Mouse (Mus musculus): ENCODE data around the gene Rab19. TPM values are rescaled to one million over a fixed set of nuclear protein-coding genes. Genes with fewer than 3 reads are reported as not detected.
"Not testable (repeated sequence)": the region's sequence is repeated elsewhere in the genome, so short reads cannot be mapped to it uniquely, and the experiment has no call there.

Rab19 gene
- polyA plus RNA-seq, 1 experiment from 2014 or later = 0.81 TPM

DNA sequence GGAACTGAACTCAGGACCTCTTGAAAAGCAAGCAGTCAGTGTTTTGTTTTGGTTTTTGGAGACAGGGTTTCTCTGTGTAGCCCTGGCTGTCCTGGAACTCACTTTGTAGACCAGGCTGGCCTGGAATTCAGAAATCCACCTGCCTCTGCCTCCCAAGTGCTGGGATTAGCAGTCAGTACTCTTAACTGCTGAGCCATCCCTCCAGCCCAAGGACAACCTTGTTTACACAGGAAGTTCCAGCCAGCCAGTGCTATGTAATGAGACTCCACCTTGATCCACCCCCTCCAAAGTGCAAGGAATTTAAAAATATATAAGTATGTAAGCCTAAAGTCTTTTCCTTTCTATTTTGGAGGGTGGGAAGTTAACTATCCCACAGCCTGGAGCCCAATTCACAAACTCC is 35.7 kb downstream of the Rab19 start:
- ATAC-seq (ENCODE audit: insufficient number of reproducible peaks, insufficient read depth, low FRiP score, low TSS enrichment, low read depth); H3K9me3 ChIP-seq; H3K27ac ChIP-seq; H3K4me2 ChIP-seq; H3K36me3 ChIP-seq; H3K4me3 ChIP-seq (replicated peaks); H3K9ac ChIP-seq (replicated peaks); H3K4me1 ChIP-seq (replicated peaks): not testable (repeated sequence)
- H3K27me3 ChIP-seq = peaks cover 21% of the 10 kb centered on the region

DNA sequence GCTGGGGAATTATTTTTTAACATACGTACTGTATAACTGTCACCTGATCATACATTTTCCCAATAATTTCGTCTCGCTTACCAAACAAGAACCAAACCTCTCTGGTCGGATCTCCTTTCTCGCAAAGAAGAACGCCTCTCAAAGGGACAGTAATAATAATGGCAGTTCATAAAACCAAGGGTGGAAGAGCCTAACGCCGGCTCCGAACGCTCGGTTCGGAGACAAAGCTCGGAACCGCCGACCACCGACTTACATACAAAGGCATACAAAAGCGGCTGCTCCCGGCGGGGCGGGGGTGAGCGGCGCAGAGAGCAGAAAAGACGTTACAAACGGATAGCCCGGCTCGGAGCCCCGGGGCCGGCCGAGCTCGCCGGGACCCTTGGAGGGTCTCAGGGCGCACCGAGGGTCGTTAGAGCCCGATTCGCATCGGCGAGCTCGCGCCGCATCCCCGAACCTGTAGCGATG is 38.4 kb downstream of the Rab19 start:
- WGBS = under 1% methylated on average over 43 of the region's 43 CpGs

DNA sequence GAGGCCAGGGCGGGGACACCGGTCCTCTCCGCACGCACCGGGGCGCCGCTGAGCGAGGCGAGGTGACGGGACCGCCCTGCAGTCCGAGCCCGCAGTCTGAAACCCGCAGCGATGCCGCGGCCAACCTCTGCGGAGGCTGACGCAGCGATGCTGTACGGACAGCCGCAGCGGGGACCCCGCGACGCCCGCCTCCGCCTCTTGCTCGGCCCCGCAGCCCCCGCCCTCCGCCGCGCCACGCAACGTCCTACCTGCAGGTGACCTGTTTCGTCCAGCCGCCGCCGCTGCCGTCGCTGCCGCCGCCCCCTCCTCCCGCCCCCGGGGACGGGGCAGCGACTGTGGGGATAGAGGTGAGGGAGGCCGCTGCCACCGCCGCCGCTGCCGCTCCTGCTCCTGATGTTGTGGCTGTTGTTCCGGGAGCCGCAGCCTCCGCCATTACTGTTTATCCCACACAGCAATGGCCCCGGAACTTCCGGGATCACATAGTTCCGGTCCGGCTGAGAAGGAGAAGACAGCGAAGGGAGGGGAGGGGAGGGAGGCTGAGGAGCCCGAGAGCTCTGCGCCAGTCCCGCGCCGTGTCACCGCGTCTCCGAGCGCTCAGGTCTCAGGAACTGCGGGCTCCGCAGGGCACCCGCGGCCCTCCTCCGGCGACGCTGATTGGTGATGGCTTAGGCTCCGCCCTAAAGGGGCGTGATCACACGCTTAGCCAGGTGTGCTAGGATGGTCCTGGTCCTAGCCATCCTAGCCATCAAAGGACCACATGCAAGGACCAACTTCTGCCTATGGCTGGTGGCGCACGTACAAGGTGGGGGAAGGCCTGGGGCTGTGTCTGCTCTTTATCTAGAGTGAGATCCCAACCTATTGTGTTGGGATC is 39.1 kb downstream of the Rab19 start, which contains the start of gene Mkrn1:
Mkrn1 (minus strand) TSS at position 612 of the 871 bp plus-strand sequence.
- H3K9me3 ChIP-seq = no peaks in the 10 kb centered on the region
- H3K27ac ChIP-seq = peak within 1 kb of the TSS; percentile 78
- peak within 1 kb of the TSS; percentile 93 for H3K4me3 ChIP-seq (replicated peaks)
- peaks cover 5% of the 10 kb centered on the region for H3K4me1 ChIP-seq (replicated peaks)
- H3K9ac ChIP-seq (replicated peaks) = peak within 1 kb of the TSS; percentile 81
- peak within 1 kb of the TSS; percentile 78 for H3K4me2 ChIP-seq
- no peaks in the 10 kb centered on the region for H3K36me3 ChIP-seq
- peaks cover 25% of the 10 kb centered on the region for H3K27me3 ChIP-seq
- 2% methylated on average over 60 of the region's 82 CpGs for WGBS
- ATAC-seq (ENCODE audit: insufficient number of reproducible peaks, insufficient read depth, low FRiP score, low TSS enrichment, low read depth) = peak; percentile 90

More for the DNA sequence above, 38.4 kb downstream of the Rab19 start:
- H3K27ac ChIP-seq = peak overlapping the region; percentile 78
- H3K9ac ChIP-seq (replicated peaks) = peak overlapping the region; percentile 81
- ATAC-seq (ENCODE audit: insufficient number of reproducible peaks, insufficient read depth, low FRiP score, low TSS enrichment, low read depth) = peak; percentile 62
- H3K4me2 ChIP-seq = peak overlapping the region; percentile 78
- H3K9me3 ChIP-seq = no peaks in the 10 kb centered on the region
- peaks cover 25% of the 10 kb centered on the region for H3K27me3 ChIP-seq
- peaks cover 5% of the 10 kb centered on the region for H3K4me1 ChIP-seq (replicated peaks)
- peak overlapping the region; percentile 93 for H3K4me3 ChIP-seq (replicated peaks)
- no peaks in the 10 kb centered on the region for H3K36me3 ChIP-seq

DNA sequence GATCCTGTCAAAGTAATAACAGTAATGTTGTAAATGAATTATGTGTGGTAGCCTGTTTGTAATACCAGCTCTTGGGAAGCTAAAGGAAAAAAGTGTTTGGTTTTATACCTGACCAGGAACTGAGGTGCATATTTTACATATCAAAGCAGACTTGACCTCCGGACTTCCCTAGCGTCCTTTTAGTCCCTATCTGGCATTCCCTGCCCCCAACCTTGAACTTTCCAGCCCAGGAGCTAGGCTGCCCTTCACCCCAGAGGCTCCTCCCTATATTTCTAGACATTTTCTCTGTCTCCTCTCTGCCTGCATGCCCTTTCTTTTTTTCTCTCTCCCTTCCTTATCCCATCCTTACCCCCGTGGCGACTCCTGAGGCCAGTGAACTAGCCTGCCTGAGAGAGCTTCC is 39.9 kb downstream of the Rab19 start:
- peak overlapping the region; percentile 93; the same call in 1 of the 2 replicates for H3K4me3 ChIP-seq (replicated peaks)
- no peak for ATAC-seq (ENCODE audit: insufficient number of reproducible peaks, insufficient read depth, low FRiP score, low TSS enrichment, low read depth)
- H3K4me2 ChIP-seq = 0 out of 2 replicates have a peak overlapping the region, but pooled peaks have one; percentile 78
- H3K36me3 ChIP-seq = no peaks in the 10 kb centered on the region
- no peak overlapping the region for H3K27ac ChIP-seq
- peaks cover 25% of the 10 kb centered on the region for H3K27me3 ChIP-seq
- no peaks in the 10 kb centered on the region for H3K9me3 ChIP-seq
- H3K9ac ChIP-seq (replicated peaks) = no peak overlapping the region
- 41% methylated on average over 4 of the region's 4 CpGs for WGBS
- H3K4me1 ChIP-seq (replicated peaks) = peaks cover 5% of the 10 kb centered on the region

DNA sequence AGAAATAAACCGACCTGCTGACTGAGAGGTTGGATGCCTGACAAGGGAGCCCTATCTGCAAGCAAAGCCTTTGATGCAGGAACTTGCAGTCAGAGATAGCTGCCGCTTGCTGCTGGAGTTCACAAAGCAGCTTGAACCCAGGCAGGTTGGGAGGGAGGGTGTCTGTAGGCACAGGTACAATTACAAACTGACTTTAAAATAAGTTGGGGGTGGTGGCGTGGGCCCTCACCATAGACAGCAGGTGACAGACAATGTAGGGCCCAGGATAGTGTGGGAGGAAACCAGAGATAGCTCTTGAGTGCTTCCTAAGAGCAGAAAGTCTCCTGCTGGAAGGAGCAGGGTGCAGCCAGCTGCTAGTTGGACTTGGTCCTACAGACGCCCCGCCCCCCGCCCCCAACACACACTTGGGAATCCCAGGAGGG is 42.2 kb downstream of the Rab19 start:
- H3K4me1 ChIP-seq (replicated peaks) = peaks cover 5% of the 10 kb centered on the region
- WGBS = 74% methylated on average over 6 of the region's 6 CpGs
- no peak for ATAC-seq (ENCODE audit: insufficient number of reproducible peaks, insufficient read depth, low FRiP score, low TSS enrichment, low read depth)
- H3K27me3 ChIP-seq = peaks cover 14% of the 10 kb centered on the region
- no peaks in the 10 kb centered on the region for H3K36me3 ChIP-seq
- H3K9ac ChIP-seq (replicated peaks) = no peak overlapping the region
- no peak overlapping the region for H3K27ac ChIP-seq
- H3K9me3 ChIP-seq = no peaks in the 10 kb centered on the region
- no peak overlapping the region for H3K4me2 ChIP-seq
- H3K4me3 ChIP-seq (replicated peaks) = no peak overlapping the region

DNA sequence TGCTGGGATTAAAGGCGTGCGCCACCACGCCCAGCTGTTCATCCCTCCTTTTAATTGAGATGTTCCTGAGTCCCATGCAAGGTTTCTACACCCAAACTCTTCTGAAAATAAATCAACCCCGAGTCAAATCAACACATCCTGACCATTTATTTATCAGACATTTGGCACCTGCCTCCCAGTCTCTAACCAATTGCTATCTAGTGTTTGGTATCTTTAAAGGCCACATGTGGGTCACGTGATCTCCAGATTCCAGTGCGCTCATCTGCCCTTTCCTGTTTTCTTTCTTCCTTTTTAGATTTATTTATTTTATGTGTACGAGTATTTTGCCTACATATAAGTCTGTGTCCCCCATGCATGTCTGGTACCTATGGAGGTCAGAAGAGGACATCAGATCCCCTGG is 42.7 kb downstream of the Rab19 start:
- ATAC-seq (ENCODE audit: insufficient number of reproducible peaks, insufficient read depth, low FRiP score, low TSS enrichment, low read depth) = no peak
- no peak overlapping the region for H3K4me3 ChIP-seq (replicated peaks)
- H3K9me3 ChIP-seq = no peaks in the 10 kb centered on the region
- H3K4me2 ChIP-seq = no peak overlapping the region
- WGBS = 91% methylated on average over 7 of the region's 7 CpGs
- H3K9ac ChIP-seq (replicated peaks) = no peak overlapping the region
- no peak overlapping the region for H3K27ac ChIP-seq
- H3K4me1 ChIP-seq (replicated peaks) = peaks cover 5% of the 10 kb centered on the region
- H3K27me3 ChIP-seq = peaks cover 10% of the 10 kb centered on the region; the same call in 1 of the 2 replicates
- H3K36me3 ChIP-seq = no peaks in the 10 kb centered on the region

DNA sequence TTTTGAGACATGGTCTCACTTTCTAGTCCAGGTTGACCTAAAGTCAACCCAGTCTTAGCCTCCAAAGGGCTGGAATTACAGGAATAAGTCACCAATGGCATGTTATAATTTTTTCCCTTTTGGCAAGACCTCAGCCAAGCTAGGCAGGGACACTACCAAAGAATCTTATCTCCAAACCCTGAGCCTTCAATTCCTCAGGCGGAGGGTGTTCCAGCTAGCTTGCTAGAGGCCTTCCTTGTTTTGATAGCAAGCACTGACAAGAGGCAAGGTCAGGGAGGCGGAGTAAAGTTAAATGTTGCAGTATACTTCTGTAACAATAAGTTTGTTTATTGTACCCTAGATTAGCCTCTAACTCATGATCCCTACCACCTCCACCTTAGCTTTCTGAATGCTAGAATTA is 44.2 kb downstream of the Rab19 start:
- Histone ChIP-seq H3K4me2 (no peak overlapping the region), H3K27me3 (peaks cover 5% of the 10 kb centered on the region; the same call in 1 of the 2 replicates), H3K9ac (replicated peaks) (no peak overlapping the region), H3K36me3 (no peaks in the 10 kb centered on the region), H3K4me1 (replicated peaks) (no peaks in the 10 kb centered on the region; the same call in 1 of the 2 replicates), H3K9me3 (no peaks in the 10 kb centered on the region), H3K4me3 (replicated peaks) (no peak overlapping the region), H3K27ac (no peak overlapping the region)
- ATAC-seq (ENCODE audit: insufficient number of reproducible peaks, insufficient read depth, low FRiP score, low TSS enrichment, low read depth) = no peak
- 88% methylated on average over 2 of the region's 2 CpGs for WGBS

DNA sequence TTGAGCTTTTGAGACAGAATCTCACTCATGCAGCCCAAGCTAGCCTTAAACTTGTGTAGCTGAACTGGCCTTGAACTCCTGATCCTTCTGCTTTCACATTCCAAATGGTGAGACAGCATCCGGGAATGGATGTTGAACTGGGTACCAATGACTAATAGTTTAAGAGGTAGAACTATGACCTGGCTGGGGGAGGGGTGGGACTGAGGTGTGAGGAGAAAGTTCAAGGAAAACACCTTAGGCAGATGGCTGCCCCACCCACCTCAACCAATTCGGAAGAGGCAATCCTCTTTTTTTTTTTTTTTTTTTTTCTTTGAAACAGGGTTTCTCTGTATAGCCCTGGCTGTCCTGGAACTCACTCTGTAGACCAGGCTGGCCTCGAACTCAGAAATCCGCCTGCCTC is 45.8 kb downstream of the Rab19 start:
- 87% methylated on average over 4 of the region's 4 CpGs for WGBS
- ATAC-seq (ENCODE audit: insufficient number of reproducible peaks, insufficient read depth, low FRiP score, low TSS enrichment, low read depth) = no peak
- Histone ChIP-seq H3K4me3 (replicated peaks) (no peak overlapping the region), H3K4me1 (replicated peaks) (no peaks in the 10 kb centered on the region), H3K9me3 (no peaks in the 10 kb centered on the region), H3K9ac (replicated peaks) (no peak overlapping the region), H3K4me2 (no peak overlapping the region), H3K36me3 (no peaks in the 10 kb centered on the region), H3K27me3 (peaks cover 5% of the 10 kb centered on the region; the same call in 1 of the 2 replicates), H3K27ac (no peak overlapping the region)

DNA sequence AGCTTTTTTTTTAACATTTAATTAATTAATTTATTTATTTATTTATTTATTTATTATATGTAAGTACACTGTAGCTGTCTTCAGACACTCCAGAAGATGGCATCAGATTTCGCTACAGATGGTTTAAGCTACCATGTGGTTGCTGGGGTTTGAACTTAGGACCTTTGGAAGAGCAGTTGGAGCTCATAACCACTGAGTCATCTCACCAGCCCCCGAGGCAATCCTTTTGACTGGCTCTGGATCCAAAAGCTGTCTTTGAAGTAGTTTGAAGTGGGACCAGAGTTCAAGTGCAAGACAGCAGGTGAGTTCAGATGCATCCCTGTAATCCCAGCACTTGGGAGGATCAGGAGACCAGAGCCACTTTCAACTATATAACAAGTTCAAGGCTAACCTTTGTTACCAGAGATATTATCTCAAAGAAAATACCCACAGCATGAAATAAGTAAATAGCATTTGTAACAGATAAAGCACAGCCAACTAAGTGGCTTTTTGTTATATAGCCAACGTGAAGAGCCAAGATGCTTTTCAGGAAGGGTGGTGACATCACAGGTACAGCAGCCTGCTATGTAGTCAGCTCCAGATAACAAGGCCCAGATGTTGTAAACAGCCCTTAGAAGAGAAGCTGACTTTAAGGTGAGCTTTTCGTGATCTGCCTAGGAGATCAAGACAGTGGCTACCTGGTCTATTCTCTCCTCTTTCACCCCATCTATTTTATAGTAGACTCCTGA is 46.5 kb downstream of the Rab19 start:
- Histone ChIP-seq H3K4me3 (replicated peaks) (no peak overlapping the region), H3K9me3 (no peaks in the 10 kb centered on the region), H3K4me2 (no peak overlapping the region), H3K27ac (no peak overlapping the region), H3K36me3 (no peaks in the 10 kb centered on the region), H3K4me1 (replicated peaks) (no peaks in the 10 kb centered on the region), H3K27me3 (no peaks in the 10 kb centered on the region), H3K9ac (replicated peaks) (no peak overlapping the region)
- WGBS = 70% methylated on average over 4 of the region's 4 CpGs
- no peak for ATAC-seq (ENCODE audit: insufficient number of reproducible peaks, insufficient read depth, low FRiP score, low TSS enrichment, low read depth)

DNA sequence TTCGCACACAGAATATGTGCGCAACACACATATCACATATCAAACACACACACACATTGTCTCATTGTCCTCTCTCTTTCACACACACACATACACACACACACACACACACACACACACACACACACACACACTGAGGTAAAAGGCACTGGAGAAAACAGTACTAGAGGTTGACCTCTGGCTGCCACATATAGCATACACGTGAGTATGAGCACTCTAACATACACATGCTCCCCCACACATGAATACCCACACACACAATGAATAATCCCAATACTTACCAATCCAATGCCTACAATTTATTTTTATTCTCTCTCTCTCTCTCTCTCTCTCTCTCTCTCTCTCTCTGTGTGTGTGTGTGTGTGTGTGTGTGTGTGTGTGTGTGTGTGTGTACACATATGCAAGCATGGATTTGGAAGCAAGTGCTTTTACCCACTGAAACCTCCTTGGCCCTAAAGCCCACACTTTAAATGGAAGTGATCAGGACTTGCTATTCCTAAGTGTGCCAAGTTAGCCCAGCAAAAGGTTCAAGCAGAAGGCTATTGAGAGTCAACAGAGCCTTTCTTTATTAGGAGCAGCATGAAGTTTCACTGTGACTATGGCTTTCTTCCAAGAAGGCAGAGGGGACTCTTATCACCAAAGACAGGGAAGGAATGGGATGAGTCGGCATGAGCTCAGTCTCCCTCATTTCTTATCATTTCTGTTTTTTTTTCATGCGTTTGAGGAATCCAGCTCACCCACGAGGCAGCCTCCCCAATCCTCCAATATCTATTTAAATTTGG is 48.2 kb downstream of the Rab19 start:
- Histone ChIP-seq H3K9ac (replicated peaks) (no peak overlapping the region), H3K36me3 (no peaks in the 10 kb centered on the region), H3K27ac (no peak overlapping the region), H3K4me1 (replicated peaks) (no peaks in the 10 kb centered on the region), H3K27me3 (no peaks in the 10 kb centered on the region), H3K4me3 (replicated peaks) (no peak overlapping the region), H3K9me3 (no peaks in the 10 kb centered on the region), H3K4me2 (no peak overlapping the region)
- no peak for ATAC-seq (ENCODE audit: insufficient number of reproducible peaks, insufficient read depth, low FRiP score, low TSS enrichment, low read depth)
- 84% methylated on average over 6 of the region's 6 CpGs for WGBS

DNA sequence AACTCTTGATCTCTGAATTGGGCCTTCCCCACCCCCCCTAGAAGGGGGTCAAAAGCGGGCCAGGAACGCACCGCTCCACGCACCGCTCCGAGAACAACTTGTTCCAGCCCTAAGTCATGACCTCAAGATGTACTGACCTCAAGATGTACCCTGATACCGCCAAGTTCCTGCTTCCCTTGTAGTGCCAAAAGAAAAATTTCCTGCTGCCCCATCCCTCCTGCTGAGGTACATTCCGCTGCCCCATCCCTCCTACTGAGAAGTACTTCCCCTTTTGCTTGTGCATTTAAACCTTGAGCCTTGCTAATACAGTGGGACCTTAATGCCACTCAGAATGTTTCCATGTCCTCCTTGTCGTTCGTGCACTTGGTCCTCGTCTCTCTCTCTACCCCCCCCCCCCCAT is 49.7 kb downstream of the Rab19 start:
- H3K27me3 ChIP-seq = no peaks in the 10 kb centered on the region
- H3K4me3 ChIP-seq (replicated peaks) = no peak overlapping the region
- no peaks in the 10 kb centered on the region for H3K36me3 ChIP-seq
- H3K27ac ChIP-seq = no peak overlapping the region
- 75% methylated on average over 11 of the region's 11 CpGs for WGBS
- H3K4me2 ChIP-seq = no peak overlapping the region
- no peaks in the 10 kb centered on the region for H3K4me1 ChIP-seq (replicated peaks)
- no peak overlapping the region for H3K9ac ChIP-seq (replicated peaks)
- H3K9me3 ChIP-seq = no peaks in the 10 kb centered on the region
- ATAC-seq (ENCODE audit: insufficient number of reproducible peaks, insufficient read depth, low FRiP score, low TSS enrichment, low read depth) = no peak
